Mouse (Mus musculus): Measurements from ENCODE around the gene Wscd2.

GRCm38 (mm10) chr5:113503276-113503675 is 13.1 kb downstream of the Wscd2 start:
- no peak for TF ChIP-seq CTCF (IDR thresholded peaks at IDR 0.05; ENCODE audit: borderline replicate concordance, extremely low read depth, insufficient read depth, insufficient read length)
- TF ChIP-seq POLR2A (IDR thresholded peaks at IDR 0.05; ENCODE audit: borderline replicate concordance, extremely low read depth, insufficient read depth, insufficient read length, poor library complexity, severe bottlenecking): no peak
